In the genomic region with DNA sequence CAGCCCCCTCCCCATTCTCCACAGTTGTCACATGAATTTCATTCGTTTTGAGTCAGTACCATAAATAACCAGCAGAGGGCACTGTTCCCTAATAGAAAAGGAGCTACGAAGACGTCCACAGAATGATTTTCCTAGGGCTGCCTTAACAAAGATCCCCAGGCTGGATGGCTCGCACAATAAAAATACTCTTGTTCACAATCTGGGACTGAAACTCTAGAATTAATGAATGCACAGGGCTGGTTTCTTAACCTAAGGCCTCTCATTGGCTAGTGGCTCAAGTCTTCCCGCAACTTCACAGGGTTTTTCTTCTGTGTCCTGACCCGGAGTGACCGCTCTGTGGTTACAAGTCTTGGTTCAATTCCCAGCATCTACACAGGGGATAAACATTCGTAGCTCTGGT, we compare ENCODE assay signal across 9 mouse cellular contexts. TPM values are rescaled to one million over a fixed set of nuclear protein-coding genes. Genes with fewer than 3 reads are reported as not detected.
A peak's percentile ranks its signal among the peaks of the same experiment; 100 is the strongest.
DNase-seq lines count a peak whose midpoint lies in the region; ATAC-seq lines count a peak whose summit lies in the region.
"Had no signal": no experiment of that assay in that cellular context is flagged by ENCODE, and none has a peak within 500 bp of the region (broad histone marks: within the 10 kb centered on the region; RNA-seq: fewer than 3 reads in every experiment).

No protein-coding gene starts in this region.

- no peaks in the 10 kb centered on the region for H3K79me2 ChIP-seq in macrophage (ENCODE audit: inconsistent target)

- 35% methylated on average over 8 of the region's 8 CpGs for WGBS in intestine, embryonic 14.5 days
- WGBS in macrophage (ENCODE audit: missing documents), result 41% methylated on average over 8 of the region's 8 CpGs

- H3K9me3 ChIP-seq in intestine, embryonic 14.5 days (ENCODE audit: control insufficient read depth, low read length), result no peaks in the 10 kb centered on the region
- H3K9me3 ChIP-seq: heart, embryonic 13.5 days had no signal

- H3K36me3 ChIP-seq in intestine, embryonic 14.5 days (ENCODE audit: control insufficient read depth, insufficient read depth, low read length), result no peaks in the 10 kb centered on the region
- no peaks in the 10 kb centered on the region for H3K36me3 ChIP-seq in macrophage (ENCODE audit: inconsistent target)
- H3K36me3 ChIP-seq: heart, embryonic 13.5 days had no signal

- H3K9ac ChIP-seq in intestine, embryonic 14.5 days (ENCODE audit: low read length), result no peak overlapping the region

- DNase-seq in adrenal gland, adult 2 months, result peak; percentile 65
- no peak for DNase-seq in adrenal gland, adult 8-10 months
- peak; percentile 52 to 59 for DNase-seq in right cerebral cortex, postnatal 10 days (ENCODE audit: low spot score in 2 of 2)
- no peak for DNase-seq in right cerebral cortex, postnatal 14 days
- DNase-seq in embryo, embryonic 10.5 days (ENCODE audit: low spot score), result peak; percentile 95
- DNase-seq in intestine, embryonic 14.5 days (ENCODE audit: low spot score), result peak; percentile 66
- DNase-seq in spleen, postnatal 4 days (ENCODE audit: low spot score in 2 of 2), result peak; percentile 69 to 83

- no peak overlapping the region for H3K4me3 ChIP-seq in intestine, embryonic 14.5 days (ENCODE audit: low read depth, low read length)
- H3K4me3 ChIP-seq in macrophage (ENCODE audit: inconsistent target), result no peak overlapping the region
- H3K4me3 ChIP-seq: heart, embryonic 13.5 days had no signal

- no peak overlapping the region for H3K4me2 ChIP-seq in intestine, embryonic 14.5 days (ENCODE audit: low read length)
- H3K4me2 ChIP-seq: heart, embryonic 13.5 days had no signal

- no peak overlapping the region for H3K27ac ChIP-seq in intestine, embryonic 14.5 days (ENCODE audit: low read depth)
- H3K27ac ChIP-seq in macrophage, result peak overlapping the region; percentile 70
- H3K27ac ChIP-seq: heart, embryonic 13.5 days had no signal

- ATAC-seq in intestine, embryonic 14.5 days (replicated peaks; ENCODE audit: low FRiP score, low TSS enrichment, low read depth), result no peak

- 0 out of 2 replicates have a peak, but pooled peaks cover 13% of the 10 kb centered on the region for H3K27me3 ChIP-seq in intestine, embryonic 14.5 days (replicated peaks; ENCODE audit: control insufficient read depth, insufficient read depth, low read length)

- peaks cover under 1% of the 10 kb centered on the region; the same call in 1 of the 2 replicates for H3K4me1 ChIP-seq in intestine, embryonic 14.5 days (replicated peaks; ENCODE audit: control insufficient read depth, insufficient read depth, low read length)

RNA-seq across cellular contexts. Expression of a gene that starts 14.0 kb away (rescaled TPM):
- total RNA-seq in adrenal gland, adult 2 months (2021), result 100 to 1,000 TPM; 112 to 134 TPM
- polyA plus RNA-seq in adrenal gland, adult 2 months (2012; rRNA removed), result 225 and 282 TPM in 2 replicates
- 100 to 1,000 TPM in 1 of 4 experiments, 10 to 100 TPM in 3; 83.7 to 103 (median 95.8) TPM for total RNA-seq in adrenal gland, adult 8-10 months (2022)
- 41.1 and 44.0 TPM in 2 replicates for polyA plus RNA-seq in intestine, embryonic 14.5 days (2014; fragmentation: Nextera tagmentation; extraction: Ambion mirVana)
- total RNA-seq in macrophage (2018; cell fraction: chromatin; rRNA removed), result 100 to 1,000 TPM; 154 to 353 (median 191) TPM
- 100 to 1,000 TPM; 175 to 241 (median 207) TPM for total RNA-seq in macrophage (2018; cell fraction: cytosol; rRNA removed)
- 100 to 1,000 TPM; 188 to 308 (median 236) TPM for total RNA-seq in macrophage (2018; cell fraction: nucleus; rRNA removed)
- 183 to 327 TPM (median 193 TPM) in 3 replicates for polyA plus RNA-seq in macrophage (2018)

RNA-seq across cellular contexts. Expression of a gene that starts 33.0 kb away (rescaled TPM):
- under 1 TPM in 1 of 2 experiments, not detected in 1; 0.69 TPM for total RNA-seq in adrenal gland, adult 2 months (2021)
- not detected in 2 replicates for polyA plus RNA-seq in adrenal gland, adult 2 months (2012; rRNA removed)
- under 1 TPM in 1 of 4 experiments, not detected in 3; 0.54 TPM for total RNA-seq in adrenal gland, adult 8-10 months (2022)
- 0.45 TPM in 1 of 2 replicates, not detected in the other for polyA plus RNA-seq in intestine, embryonic 14.5 days (2014; fragmentation: Nextera tagmentation; extraction: Ambion mirVana)
- not detected for total RNA-seq in macrophage (2018; cell fraction: chromatin; rRNA removed)
- total RNA-seq in macrophage (2018; cell fraction: cytosol; rRNA removed), result under 1 TPM in 8 of 26 experiments, not detected in 18; 0.23 to 0.80 (median 0.37) TPM
- 1 to 10 TPM in 1 of 26 experiments, not detected in 25; 1.6 TPM for total RNA-seq in macrophage (2018; cell fraction: nucleus; rRNA removed)
- not detected in 3 replicates for polyA plus RNA-seq in macrophage (2018)
- polyA plus RNA-seq: heart, embryonic 13.5 days had no signal

RNA-seq across cellular contexts. Expression of a gene that starts 47.4 kb away (rescaled TPM):
- total RNA-seq in adrenal gland, adult 2 months (2021), result 100 to 1,000 TPM; 255 to 258 TPM
- 97.1 and 107 TPM in 2 replicates for polyA plus RNA-seq in adrenal gland, adult 2 months (2012; rRNA removed)
- total RNA-seq in adrenal gland, adult 8-10 months (2022), result 100 to 1,000 TPM; 281 to 305 (median 301) TPM
- polyA plus RNA-seq in intestine, embryonic 14.5 days (2014; fragmentation: Nextera tagmentation; extraction: Ambion mirVana), result 35.4 and 36.8 TPM in 2 replicates
- total RNA-seq in macrophage (2018; cell fraction: chromatin; rRNA removed), result 100 to 1,000 TPM; 195 to 513 (median 266) TPM
- 100 to 1,000 TPM; 302 to 435 (median 372) TPM for total RNA-seq in macrophage (2018; cell fraction: cytosol; rRNA removed)
- 100 to 1,000 TPM; 321 to 683 (median 404) TPM for total RNA-seq in macrophage (2018; cell fraction: nucleus; rRNA removed)
- polyA plus RNA-seq in macrophage (2018), result 357 to 533 TPM (median 380 TPM) in 3 replicates

Comparison
In these comparisons a context has a peak if more than half of its experiments do, and no peak if none do; other contexts are left out.
1. DNase-seq: peak in adrenal gland, adult 2 months (single experiment), right cerebral cortex, postnatal 10 days (2 of 2), embryo, embryonic 10.5 days (single experiment), intestine, embryonic 14.5 days (single experiment) and spleen, postnatal 4 days (2 of 2); none in adrenal gland, adult 8-10 months (single experiment) and right cerebral cortex, postnatal 14 days (single experiment).